Mouse (Mus musculus): Measurements from ENCODE around the gene H2-Ob.

- TF ChIP-seq CTCF (IDR thresholded peaks at IDR 0.05; ENCODE audit: low read depth) = peak; percentile 88
- TF ChIP-seq EP300 (optimal IDR thresholded peaks at IDR 0.05) = no peak
These were observed 11.2 kb downstream of the H2-Ob start for GRCm38 (mm10) chr17:34249878-34250277.

Measured in stomach, postnatal 0 days (tissue).